ENCODE assay signal across 8 mouse cellular contexts in the genomic region with DNA sequence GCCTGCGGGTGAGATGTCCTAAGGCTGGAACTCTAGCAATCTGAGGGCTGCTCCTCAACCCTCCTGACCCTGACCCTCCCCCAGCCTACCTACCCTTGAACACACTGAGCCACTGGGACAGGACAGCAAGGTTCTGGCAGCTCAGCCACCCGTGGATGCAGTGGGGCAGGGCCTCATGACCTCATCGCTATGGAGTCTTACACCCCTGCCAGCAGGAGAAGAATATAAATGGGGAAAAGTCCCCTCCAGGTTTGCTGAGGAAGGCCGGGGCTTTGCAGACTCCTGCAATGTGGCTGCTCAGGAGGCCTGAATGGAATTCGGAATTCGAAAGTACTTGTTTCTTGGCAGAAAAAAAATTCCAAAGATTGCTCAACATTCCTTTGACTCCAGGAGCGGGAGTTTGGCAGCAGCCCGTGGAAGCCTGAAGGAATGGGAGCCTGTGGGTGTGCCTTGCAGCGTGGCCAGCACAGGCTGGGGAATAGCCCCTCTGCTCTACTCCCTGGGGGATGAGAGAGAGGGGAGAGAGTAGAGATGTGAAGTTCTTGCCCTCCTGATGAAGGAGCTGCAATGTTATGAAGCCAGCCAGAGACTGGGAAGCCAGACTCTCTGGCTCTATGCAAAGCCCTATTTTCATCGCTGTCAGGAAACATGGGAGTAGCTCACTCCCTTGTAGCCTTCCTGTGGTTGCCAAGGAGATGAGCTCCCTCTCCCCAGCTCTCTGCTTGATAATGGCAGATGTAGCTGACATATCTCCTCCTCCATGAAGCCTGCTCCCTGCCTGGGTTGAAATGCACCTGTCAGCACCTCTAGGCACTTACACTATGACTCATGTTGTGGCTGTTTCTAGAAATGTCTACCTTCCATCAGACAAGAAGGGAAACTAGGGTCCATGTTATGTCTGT. TPM values are rescaled to one million over a fixed set of nuclear protein-coding genes. Genes with fewer than 3 reads are reported as not detected.
DNase-seq lines count a peak whose midpoint lies in the region; ATAC-seq and TF ChIP-seq lines count a peak whose summit lies in the region.

No protein-coding gene starts in this region.

- no peak for TF ChIP-seq POLR2A in limb, embryonic 14.5 days (IDR thresholded peaks at IDR 0.05; ENCODE audit: borderline replicate concordance, extremely low read depth, insufficient read depth, insufficient read length)

- H3K4me2 ChIP-seq in heart, embryonic 12.5 days: peak overlapping the region; percentile 30
- H3K4me2 ChIP-seq in kidney, embryonic 15.5 days: peak overlapping the region; percentile 33
- H3K4me2 ChIP-seq in limb, embryonic 14.5 days (replicated peaks; ENCODE audit: low read depth, low read length, severe bottlenecking): peak overlapping the region; percentile 27; the same call in 1 of the 2 replicates
- no peak overlapping the region for H3K4me2 ChIP-seq in neural tube, embryonic 14.5 days (ENCODE audit: low read depth, low read length)

- no peaks in the 10 kb centered on the region for H3K36me3 ChIP-seq in forebrain, embryonic 10.5 days (replicated peaks)
- H3K36me3 ChIP-seq in heart, embryonic 12.5 days: no peaks in the 10 kb centered on the region
- no peaks in the 10 kb centered on the region for H3K36me3 ChIP-seq in kidney, embryonic 15.5 days
- H3K36me3 ChIP-seq in limb, embryonic 14.5 days (ENCODE audit: control insufficient read depth, insufficient read depth, low read length): no peaks in the 10 kb centered on the region
- H3K36me3 ChIP-seq in neural tube, embryonic 14.5 days (ENCODE audit: control insufficient read depth, insufficient read depth, low read length): no peaks in the 10 kb centered on the region

- no peak overlapping the region; the same call in 1 of the 2 replicates for H3K4me3 ChIP-seq in forebrain, embryonic 10.5 days
- no peak overlapping the region for H3K4me3 ChIP-seq in heart, embryonic 12.5 days
- no peak overlapping the region for H3K4me3 ChIP-seq in kidney, embryonic 15.5 days (replicated peaks)
- no peak overlapping the region for H3K4me3 ChIP-seq in limb, embryonic 14.5 days (replicated peaks; ENCODE audit: low read length)
- H3K4me3 ChIP-seq in neural tube, embryonic 14.5 days (ENCODE audit: low read depth, low read length): no peak overlapping the region

- H3K27me3 ChIP-seq in forebrain, embryonic 10.5 days (ENCODE audit: poor library complexity, severe bottlenecking): peaks cover 24% of the 10 kb centered on the region; the same call in 1 of the 2 replicates
- no peaks in the 10 kb centered on the region for H3K27me3 ChIP-seq in heart, embryonic 12.5 days (replicated peaks)
- H3K27me3 ChIP-seq in kidney, embryonic 15.5 days: no peaks in the 10 kb centered on the region
- H3K27me3 ChIP-seq in limb, embryonic 14.5 days (ENCODE audit: control insufficient read depth, insufficient read depth, low read length): no peaks in the 10 kb centered on the region
- H3K27me3 ChIP-seq in neural tube, embryonic 14.5 days (ENCODE audit: control insufficient read depth, insufficient read depth, low read length): no peaks in the 10 kb centered on the region

- peaks cover 43% of the 10 kb centered on the region for H3K4me1 ChIP-seq in forebrain, embryonic 10.5 days
- H3K4me1 ChIP-seq in heart, embryonic 12.5 days (replicated peaks): peaks cover 30% of the 10 kb centered on the region
- H3K4me1 ChIP-seq in kidney, embryonic 15.5 days: peaks cover 18% of the 10 kb centered on the region
- peaks cover 25% of the 10 kb centered on the region for H3K4me1 ChIP-seq in limb, embryonic 14.5 days (ENCODE audit: control insufficient read depth, insufficient read depth, low read length)
- peaks cover 11% of the 10 kb centered on the region for H3K4me1 ChIP-seq in neural tube, embryonic 14.5 days (ENCODE audit: control insufficient read depth, insufficient read depth, low read length)

- ATAC-seq in heart, embryonic 12.5 days (ENCODE audit: insufficient number of reproducible peaks, low FRiP score): peak; percentile 59
- peak; percentile 67 for ATAC-seq in kidney, embryonic 15.5 days (replicated peaks; ENCODE audit: low FRiP score)
- ATAC-seq in limb, embryonic 14.5 days (ENCODE audit: low FRiP score, low read depth): peak; percentile 80
- ATAC-seq in neural tube, embryonic 14.5 days (ENCODE audit: low read depth): peak; percentile 66; the same call in 1 of the 2 replicates
- no peak for ATAC-seq in activated CD4-positive, CD25-positive, alpha-beta regulatory T cell, adult 4 months

- no peaks in the 10 kb centered on the region for H3K9me3 ChIP-seq in forebrain, embryonic 10.5 days
- H3K9me3 ChIP-seq in heart, embryonic 12.5 days (replicated peaks): no peaks in the 10 kb centered on the region
- no peaks in the 10 kb centered on the region for H3K9me3 ChIP-seq in kidney, embryonic 15.5 days (replicated peaks)
- no peaks in the 10 kb centered on the region for H3K9me3 ChIP-seq in limb, embryonic 14.5 days (ENCODE audit: control insufficient read depth, low read length)
- no peaks in the 10 kb centered on the region for H3K9me3 ChIP-seq in neural tube, embryonic 14.5 days (ENCODE audit: control insufficient read depth, low read length)

- peak overlapping the region; percentile 28; the same call in 1 of the 2 replicates for H3K9ac ChIP-seq in heart, embryonic 12.5 days
- H3K9ac ChIP-seq in kidney, embryonic 15.5 days: 0 out of 2 replicates have a peak overlapping the region, but pooled peaks have one; percentile 22
- 0 out of 2 replicates have a peak overlapping the region, but pooled peaks have one; percentile 26 for H3K9ac ChIP-seq in limb, embryonic 14.5 days (ENCODE audit: low read depth, low read length, severe bottlenecking)
- no peak overlapping the region for H3K9ac ChIP-seq in neural tube, embryonic 14.5 days (replicated peaks; ENCODE audit: low read depth, low read length)

- H3K27ac ChIP-seq in forebrain, embryonic 10.5 days: peak overlapping the region; percentile 80
- H3K27ac ChIP-seq in heart, embryonic 12.5 days (ENCODE audit: poor library complexity, severe bottlenecking): peak overlapping the region; percentile 82
- peak overlapping the region; percentile 90 for H3K27ac ChIP-seq in kidney, embryonic 15.5 days
- peak overlapping the region; percentile 93 for H3K27ac ChIP-seq in limb, embryonic 14.5 days (replicated peaks; ENCODE audit: low read depth, low read length)
- peak overlapping the region; percentile 44 for H3K27ac ChIP-seq in neural tube, embryonic 14.5 days (ENCODE audit: low read depth, low read length)

- WGBS in forebrain, embryonic 10.5 days: 23% methylated on average over 10 of the region's 10 CpGs
- WGBS in heart, embryonic 12.5 days: 10% methylated on average over 10 of the region's 10 CpGs
- WGBS in kidney, embryonic 15.5 days: 6% methylated on average over 10 of the region's 10 CpGs
- WGBS in limb, embryonic 14.5 days: 9% methylated on average over 10 of the region's 10 CpGs
- 24% methylated on average over 10 of the region's 10 CpGs for WGBS in neural tube, embryonic 14.5 days

- DNase-seq in adrenal gland, adult 2 months: peak; percentile 73
- DNase-seq in forebrain, embryonic 10.5 days (ENCODE audit: extremely low spot score, low spot score): peak; percentile 40
- DNase-seq in limb, embryonic 14.5 days (ENCODE audit: low spot score): peak; percentile 80
- no peak for DNase-seq in thymus, adult 18-20 months

RNA-seq across cellular contexts. Expression of a gene that starts 33.3 kb away (rescaled TPM):
- total RNA-seq in adrenal gland, adult 2 months (2021): 10 to 100 TPM; 16.5 to 25.2 TPM
- 21.1 and 23.4 TPM in 2 replicates for polyA plus RNA-seq in adrenal gland, adult 2 months (2012; rRNA removed)
- polyA plus RNA-seq in forebrain, embryonic 10.5 days (2016; fragmentation: Nextera tagmentation; extraction: Ambion mirVana): 4.6 and 4.8 TPM in 2 replicates
- polyA plus RNA-seq in heart, embryonic 12.5 days (2016; fragmentation: Nextera tagmentation; extraction: Ambion mirVana): 12.7 and 12.8 TPM in 2 replicates
- 9.3 and 10.3 TPM in 2 replicates for polyA plus RNA-seq in kidney, embryonic 15.5 days (2015; fragmentation: Nextera tagmentation; extraction: Ambion mirVana)
- polyA plus RNA-seq in limb, embryonic 14.5 days (2012; rRNA removed): 14.9 and 16.3 TPM in 2 replicates
- polyA plus RNA-seq in limb, embryonic 14.5 days (2014; fragmentation: Nextera tagmentation; extraction: Ambion mirVana): 12.7 and 13.6 TPM in 2 replicates
- polyA plus RNA-seq in neural tube, embryonic 14.5 days (2014; fragmentation: Nextera tagmentation; extraction: Ambion mirVana): 6.3 and 9.3 TPM in 2 replicates
- polyA plus RNA-seq in activated CD4-positive, CD25-positive, alpha-beta regulatory T cell, adult 4 months (2017; shearing (Covaris generic)): 10 to 100 TPM; 11.0 to 23.3 TPM

Comparison
In these comparisons a context has a peak if more than half of its experiments do, and no peak if none do; other contexts are left out.
1. DNase-seq: peak in adrenal gland, adult 2 months (single experiment), forebrain, embryonic 10.5 days (single experiment) and limb, embryonic 14.5 days (single experiment); none in thymus, adult 18-20 months (0 of 2).
2. Peak in every context shown above with its lines, with median percentiles within 50 percentile points of each other: H3K27ac ChIP-seq.